Mouse (Mus musculus) lung, postnatal 0 days (tissue): ENCODE results near the gene Yipf6. TPM values are rescaled to one million over a fixed set of nuclear protein-coding genes. Genes with fewer than 3 reads are reported as not detected.

Experiments
- ATAC-seq: fragments of 200-750 bp; cut with Nextera tagmentation; 2 replicates; pipeline ENCODE4 v1.8.0; 2017; ENCODE audit warnings: moderate library complexity
- DNase-seq: peaks from one replicate; pipeline ENCODE4 v3.0.0-alpha.2; 2016; ENCODE audit warnings: low spot score
- H3K27ac ChIP-seq: fragments of 300-500 bp; sonication (generic); 2 replicates; pipeline ENCODE4 v1.5.1; 2014; ENCODE audit warnings: antibody characterized with exemption, mild to moderate bottlenecking, low read length, mixed read lengths
- H3K27me3 ChIP-seq: fragments of 300-500 bp; sonication (generic); replicated peaks from 2 replicates; pipeline ENCODE4 v1.6.1; 2014; ENCODE audit warnings: low read length, mixed read lengths; ENCODE audit not compliant: insufficient read depth
- H3K36me3 ChIP-seq: fragments of 300-500 bp; sonication (generic); 2 replicates; pipeline ENCODE4 v1.6.1; 2014; ENCODE audit warnings: low read length, mixed read lengths; ENCODE audit not compliant: insufficient read depth
- H3K4me1 ChIP-seq: fragments of 300-500 bp; sonication (generic); 2 replicates; pipeline ENCODE4 v1.6.1; 2014; ENCODE audit warnings: antibody characterized with exemption, low read depth, low read length, mixed read lengths; ENCODE audit not compliant: insufficient read depth
- H3K4me2 ChIP-seq: fragments of 300-500 bp; sonication (generic); replicated peaks from 2 replicates; pipeline ENCODE4 v1.6.1; 2014; ENCODE audit warnings: low read depth, mild to moderate bottlenecking, low read length, moderate library complexity, mixed read lengths
- H3K4me3 ChIP-seq: fragments of 300-500 bp; sonication (generic); 2 replicates; pipeline ENCODE4 v1.5.1; 2014; ENCODE audit warnings: low read depth, low read length
- H3K9ac ChIP-seq: fragments of 300-500 bp; sonication (generic); replicated peaks from 2 replicates; pipeline ENCODE4 v1.6.1; 2014; ENCODE audit warnings: low read depth, mild to moderate bottlenecking
- H3K9me3 ChIP-seq: fragments of 300-500 bp; sonication (generic); 2 replicates; pipeline ENCODE4 v1.6.1; 2016; ENCODE audit warnings: low read length, mixed read lengths
- CTCF ChIP-seq: IDR thresholded peaks from 2 replicates; pipeline ENCODE4 v1.5.1; 2016; ENCODE audit warnings: antibody characterized with exemption, mild to moderate bottlenecking
- EP300 ChIP-seq: IDR thresholded peaks from 2 replicates; pipeline ENCODE4 v1.6.1; 2016; ENCODE audit warnings: antibody characterized with exemption, mild to moderate bottlenecking, control low read depth
- WGBS: fragments of 180-500 bp; shearing (Covaris S2); extraction: QIAGEN DNeasy Blood & Tissue Kit; methylation state at CpG from one replicate; pipeline ENCODE4 v1.1.7; 2014; 5-methylcytosine and 5-hydroxymethylcytosine counted together
- polyA plus RNA-seq: library from polyadenylated mRNA; unstranded; fragments of >200 nt; fragmentation: Nextera tagmentation; extraction: Ambion mirVana; gene quantifications from 2 replicates; pipeline ENCODE4 v1.2.1, GENCODE M21; 2015

Yipf6 gene
- polyA plus RNA-seq, 1 experiment from 2014 or later, result 42.5 TPM

- no peaks in the 10 kb centered on the region for H3K36me3 ChIP-seq
- DNase-seq, result peak; percentile 79
- TF ChIP-seq EP300 (no peak), CTCF (peak; percentile 74)
These were observed 16.7 kb upstream of the Yipf6 start for GRCm38 (mm10) chrX:98919423-98919822.

GRCm38 (mm10) chrX:98936707-98937554 lies 815 bp downstream of the Yipf6 start:
- DNase-seq (peak; percentile 90), ATAC-seq (peak; percentile 89)
- H3K27ac ChIP-seq, result peak overlapping the region; percentile 95
- H3K4me2 ChIP-seq, result peak overlapping the region; percentile 49
- peak overlapping the region; percentile 51 for H3K9ac ChIP-seq
- peak overlapping the region; percentile 60 for H3K4me3 ChIP-seq
- no peaks in the 10 kb centered on the region for H3K9me3 ChIP-seq
- TF ChIP-seq CTCF (peak; percentile 9; the same call in 1 of the 2 replicates), EP300 (no peak)
- no peaks in the 10 kb centered on the region for H3K4me1 ChIP-seq
- H3K36me3 ChIP-seq, result no peaks in the 10 kb centered on the region
- H3K27me3 ChIP-seq, result no peaks in the 10 kb centered on the region
- 16% methylated on average over 60 of the region's 66 CpGs for WGBS

More at GRCm38 (mm10) chrX:98919423-98919822, 16.7 kb upstream of the Yipf6 start:
- no peak overlapping the region for H3K27ac ChIP-seq
- ATAC-seq, result no peak
- H3K4me2 ChIP-seq, result no peak overlapping the region
- no peaks in the 10 kb centered on the region for H3K27me3 ChIP-seq
- 13% methylated on average over 6 of the region's 6 CpGs for WGBS
- H3K9ac ChIP-seq, result no peak overlapping the region
- H3K4me1 ChIP-seq, result no peaks in the 10 kb centered on the region
- H3K4me3 ChIP-seq, result no peak overlapping the region
- H3K9me3 ChIP-seq, result no peaks in the 10 kb centered on the region

DNA sequence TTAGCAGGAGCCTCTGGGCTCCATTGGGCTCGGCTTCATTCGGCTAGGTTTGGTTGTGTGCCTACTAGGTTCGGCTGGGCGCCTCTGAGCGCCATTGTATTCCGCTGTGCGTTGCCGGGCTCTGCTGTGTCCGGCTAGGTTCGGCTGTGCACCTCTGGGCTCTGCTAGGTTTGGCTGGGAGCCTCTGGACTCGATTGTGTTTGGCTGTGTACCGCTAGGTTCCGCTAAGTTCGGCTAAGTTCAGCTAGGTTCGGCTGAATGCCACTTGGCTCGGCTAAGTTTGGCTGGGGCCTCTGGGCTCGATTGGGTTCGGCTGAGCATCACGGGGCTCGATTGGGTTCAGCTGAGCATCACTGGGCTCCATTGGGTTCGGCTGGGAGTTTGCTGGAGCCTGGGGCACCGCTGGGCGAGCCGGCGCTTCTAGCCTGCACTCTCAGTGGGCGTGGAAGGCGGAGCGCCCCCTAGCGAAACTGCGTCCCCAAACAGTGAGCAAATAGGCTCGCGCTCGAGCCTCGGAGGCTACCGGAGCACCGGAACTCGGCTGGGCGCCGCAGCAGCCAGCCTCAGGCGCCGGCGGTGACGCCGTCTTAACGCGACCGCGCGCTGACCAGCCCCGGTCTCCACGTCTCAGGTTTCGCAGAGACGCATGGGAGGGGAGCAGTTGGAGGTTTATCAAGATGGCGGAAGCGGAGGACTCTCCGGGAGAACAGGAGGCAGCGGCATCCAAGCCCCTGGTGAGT lies 1.6 kb downstream of the Yipf6 start:
- peak overlapping the region; percentile 60 for H3K4me3 ChIP-seq
- peak overlapping the region; percentile 52 for H3K9ac ChIP-seq
- H3K4me1 ChIP-seq, result no peaks in the 10 kb centered on the region
- H3K9me3 ChIP-seq, result no peaks in the 10 kb centered on the region
- H3K27me3 ChIP-seq, result no peaks in the 10 kb centered on the region
- DNase-seq (peak; percentile 92), ATAC-seq (peak; percentile 77)
- peak overlapping the region; percentile 51 for H3K4me2 ChIP-seq
- TF ChIP-seq EP300 (no peak), CTCF (peak; percentile 79)
- H3K36me3 ChIP-seq, result no peaks in the 10 kb centered on the region
- peak overlapping the region; percentile 95 for H3K27ac ChIP-seq
- 15% methylated on average over 56 of the region's 57 CpGs for WGBS

GRCm38 (mm10) chrX:98953941-98954340 lies 17.8 kb downstream of the Yipf6 start:
- no peak for TF ChIP-seq EP300
- TF ChIP-seq CTCF, result peak; percentile 63
- Histone ChIP-seq H3K27me3 (no peaks in the 10 kb centered on the region), H3K36me3 (no peaks in the 10 kb centered on the region), H3K9ac (no peak overlapping the region), H3K4me3 (no peak overlapping the region), H3K9me3 (no peaks in the 10 kb centered on the region), H3K4me1 (no peaks in the 10 kb centered on the region), H3K4me2 (no peak overlapping the region), H3K27ac (no peak overlapping the region)
- ATAC-seq (no peak), DNase-seq (peak; percentile 44)
- 17% methylated on average over 6 of the region's 6 CpGs for WGBS

- no peaks in the 10 kb centered on the region for H3K9me3 ChIP-seq
- no peak for ATAC-seq
- no peak overlapping the region for H3K27ac ChIP-seq
- H3K4me2 ChIP-seq, result no peak overlapping the region
- H3K4me1 ChIP-seq, result no peaks in the 10 kb centered on the region
- H3K27me3 ChIP-seq, result no peaks in the 10 kb centered on the region
- TF ChIP-seq CTCF (no peak), EP300 (no peak)
- no peaks in the 10 kb centered on the region for H3K36me3 ChIP-seq
- DNase-seq, result no peak
- 90% methylated on average over 9 of the region's 9 CpGs for WGBS
- H3K9ac ChIP-seq, result no peak overlapping the region
- no peak overlapping the region for H3K4me3 ChIP-seq
These were observed 22.2 kb downstream of the Yipf6 start for GRCm38 (mm10) chrX:98958287-98958686.

- Histone ChIP-seq H3K9ac (no peak overlapping the region), H3K27me3 (no peaks in the 10 kb centered on the region), H3K9me3 (no peaks in the 10 kb centered on the region), H3K4me3 (no peak overlapping the region), H3K4me2 (no peak overlapping the region), H3K27ac (no peak overlapping the region), H3K36me3 (no peaks in the 10 kb centered on the region), H3K4me1 (no peaks in the 10 kb centered on the region)
- DNase-seq (no peak), ATAC-seq (no peak)
- no peak for TF ChIP-seq CTCF
- 62% methylated on average over 4 of the region's 4 CpGs for WGBS
These were observed 22.9 kb downstream of the Yipf6 start for GRCm38 (mm10) chrX:98959050-98959449.
